Mouse (Mus musculus) kidney, adult 2 months (tissue): Measurements from ENCODE around the gene Gm14296. TPM values are rescaled to one million over a fixed set of nuclear protein-coding genes. Genes with fewer than 3 reads are reported as not detected.
"Not testable (repeated sequence)": the region's sequence is repeated elsewhere in the genome, so short reads cannot be mapped to it uniquely, and the experiment has no call there.

ENCODE experiments used
- DNase-seq: peaks from one replicate; pipeline ENCODE4 v3.0.0; 2021
- H3K27ac ChIP-seq: fragments of 200-500 bp; 2 replicates; pipeline ENCODE4 v1.5.1; 2012; ENCODE audit warnings: low read depth, low read length, control low read depth, inconsistent platforms; ENCODE audit not compliant: insufficient read depth
- H3K27me3 ChIP-seq: fragments of 200-500 bp; replicated peaks from 2 replicates; pipeline ENCODE4 v1.6.1; 2012; ENCODE audit warnings: mild to moderate bottlenecking, moderate library complexity, low read length, inconsistent platforms; ENCODE audit not compliant: control insufficient read depth, insufficient read depth
- H3K36me3 ChIP-seq: fragments of 200-500 bp; 2 replicates; pipeline ENCODE4 v1.6.1; 2012; ENCODE audit warnings: mild to moderate bottlenecking, moderate library complexity, low read length, inconsistent platforms; ENCODE audit not compliant: control insufficient read depth, insufficient read depth
- H3K4me1 ChIP-seq: fragments of 200-500 bp; 2 replicates; pipeline ENCODE4 v1.6.1; 2011; ENCODE audit warnings: low read length; ENCODE audit not compliant: control insufficient read depth, insufficient read depth
- H3K4me3 ChIP-seq: fragments of 200-500 bp; 2 replicates; pipeline ENCODE4 v1.5.1; 2011; ENCODE audit warnings: mild to moderate bottlenecking, low read depth, low read length, control low read depth; ENCODE audit not compliant: insufficient read depth
- WGBS: fragments of 180-500 bp; shearing (Covaris S2); methylation state at CpG from one replicate; pipeline ENCODE4 v1.1.7; 2018; 5-methylcytosine and 5-hydroxymethylcytosine counted together
- polyA plus RNA-seq: library from polyadenylated mRNA; depleted of rRNA; stranded (reverse); fragments of >200 nt; gene quantifications from 2 replicates; pipeline ENCODE4 v1.2.3, GENCODE M21; 2012; rRNA removed

Gene Gm14296
- 2.1 and 2.6 TPM in 2 replicates for polyA plus RNA-seq

DNA sequence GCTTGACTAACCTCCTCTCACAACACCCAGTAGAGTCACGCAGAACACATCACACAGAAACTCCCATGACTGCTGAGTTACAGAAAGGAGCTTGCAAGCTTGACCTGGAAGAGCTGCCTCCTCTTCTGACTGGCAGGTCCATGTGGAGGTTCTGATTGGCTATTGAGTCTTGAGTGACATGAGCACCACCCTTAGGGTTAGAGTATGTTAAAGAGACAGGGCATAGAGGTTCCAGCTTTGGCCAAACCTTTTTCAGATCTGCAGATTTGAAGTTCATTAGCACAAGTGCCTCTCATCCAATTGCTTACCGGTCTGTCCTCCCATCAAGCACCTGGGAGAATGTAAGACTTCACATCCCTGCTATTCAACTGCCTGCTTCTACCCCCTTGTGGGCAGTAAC lies at the start of gene Gm14296:
Gene Gm14296 (minus strand): TSS at position 101 of the 400 bp plus-strand sequence.
- not testable (repeated sequence) for H3K27me3 ChIP-seq, H3K4me1 ChIP-seq, H3K36me3 ChIP-seq, H3K4me3 ChIP-seq, DNase-seq, H3K27ac ChIP-seq
- whole genome bisulfite sequencing = no CpG with 5 or more reads among the region's 2 CpGs

GRCm38 (mm10) chr2:176905464-176905863 lies 22.1 kb downstream of the Gm14296 start:
- not testable (repeated sequence) for H3K4me1 ChIP-seq, DNase-seq, H3K36me3 ChIP-seq, H3K27me3 ChIP-seq, H3K27ac ChIP-seq, H3K4me3 ChIP-seq
- WGBS = no CpG with 5 or more reads among the region's 1 CpGs

Other genes starting within 250 kb of the Gm14296 start
- 1.6 and 3.8 TPM in 2 replicates for gene Gm14305, start 219.5 kb downstream of the Gm14296 start, polyA plus RNA-seq
- 2.5 and 3.5 TPM in 2 replicates for gene Gm14295, start 129.2 kb downstream of the Gm14296 start, polyA plus RNA-seq
- gene Gm14408, start 96.7 kb downstream of the Gm14296 start, polyA plus RNA-seq = not detected in 2 replicates
- 2.0 and 6.3 TPM in 2 replicates for gene Gm14419, start 73.1 kb upstream of the Gm14296 start, polyA plus RNA-seq
- not detected in 2 replicates for gene Gm14401, start 146.5 kb upstream of the Gm14296 start, polyA plus RNA-seq